Mouse (Mus musculus) layer of hippocampus, adult 18-20 months (tissue): Measurements from ENCODE around the gene Sez6l2. TPM values are rescaled to one million over a fixed set of nuclear protein-coding genes. Genes with fewer than 3 reads are reported as not detected.
A peak's percentile ranks its signal among the peaks of the same experiment; 100 is the strongest.
"Not testable (repeated sequence)": the region's sequence is repeated elsewhere in the genome, so short reads cannot be mapped to it uniquely, and the experiment has no call there.

Experiments
- DNase-seq, 2 experiments: peaks; one replicate each; pipeline ENCODE4 v3.0.0; 2022; ENCODE audit warnings: low spot score in 2 of 2
- long read RNA-seq: library from polyadenylated mRNA; stranded (forward); transcript quantifications from one replicate; pipeline ENCODE4 v2.0.0, GENCODE M21; 2021
- total RNA-seq, 2 experiments: library from RNA; stranded (reverse); gene quantifications; 2 replicates each; pipeline ENCODE4 v1.2.3; 2021

The Sez6l2 gene
- total RNA-seq, result 100 to 1,000 TPM; 475 to 503 TPM
- long read RNA-seq, transcript Sez6l2-202 (18 exons, 3,595 nt), result major isoform, 64 of 360 reads
- long read RNA-seq, transcript Sez6l2-203 (17 exons, 3,732 nt), result minor isoform, 58 of 360 reads
- long read RNA-seq, transcript Sez6l2-201 (18 exons, 2,852 nt), result minor isoform, 7 of 360 reads
- long read RNA-seq, partial matches to known transcripts, result 164 of 360 reads
- long read RNA-seq, other reads (novel, unspliced or antisense), result 67 of 360 reads

- peak; percentile 83 for DNase-seq
These were observed at the start of gene Sez6l2 for GRCm38 (mm10) chr7:126949793-126950646. TSS of gene Sez6l2 (plus strand) at chr7:126950563.

GRCm38 (mm10) chr7:126905590-126905989, 44.8 kb upstream of the Sez6l2 start:
- DNase-seq, result no peak

- DNase-seq, result no peak
These were observed 35.5 kb upstream of the Sez6l2 start for GRCm38 (mm10) chr7:126914844-126915243.

GRCm38 (mm10) chr7:126918356-126918755, 32.0 kb upstream of the Sez6l2 start:
- not testable (repeated sequence) for DNase-seq

- DNase-seq, result no peak
These were observed 30.4 kb upstream of the Sez6l2 start for GRCm38 (mm10) chr7:126919973-126920372.

GRCm38 (mm10) chr7:126921563-126921962, 28.8 kb upstream of the Sez6l2 start:
- DNase-seq, result no peak

GRCm38 (mm10) chr7:126922624-126923060, 27.7 kb upstream of the Sez6l2 start, which contains the start of gene Tmem219:
TSS of gene Tmem219 (minus strand) at chr7:126922917.
- no peak for DNase-seq

- DNase-seq, result no peak
These were observed 26.4 kb upstream of the Sez6l2 start for GRCm38 (mm10) chr7:126923999-126924398.

GRCm38 (mm10) chr7:126926299-126926698, 24.1 kb upstream of the Sez6l2 start:
- no peak for DNase-seq

GRCm38 (mm10) chr7:126928384-126929037, 21.9 kb upstream of the Sez6l2 start, which contains the start of gene Kctd13:
TSS of gene Kctd13 (plus strand) at chr7:126928879.
- peak; percentile 89 to 93 for DNase-seq

GRCm38 (mm10) chr7:126929046-126929445, 21.3 kb upstream of the Sez6l2 start:
- no peak for DNase-seq

- no peak for DNase-seq
These were observed 17.7 kb upstream of the Sez6l2 start for GRCm38 (mm10) chr7:126932652-126933051.

- no peak for DNase-seq
These were observed 9.2 kb upstream of the Sez6l2 start for GRCm38 (mm10) chr7:126941171-126941570.

- DNase-seq, result peak in 1 of 2 experiments; percentile 86
These were observed 8.6 kb upstream of the Sez6l2 start for GRCm38 (mm10) chr7:126941801-126942200.

- DNase-seq, result no peak
These were observed 3.8 kb upstream of the Sez6l2 start for GRCm38 (mm10) chr7:126946530-126946929.

GRCm38 (mm10) chr7:126948626-126949025, 1.7 kb upstream of the Sez6l2 start:
- DNase-seq, result no peak

- peak; percentile 66 for DNase-seq
These were observed 965 bp upstream of the Sez6l2 start, which contains the start of gene Asphd1 for GRCm38 (mm10) chr7:126949403-126949792. TSS of gene Asphd1 (minus strand) at chr7:126949582.

- DNase-seq, result no peak
These were observed 568 bp downstream of the Sez6l2 start for GRCm38 (mm10) chr7:126950647-126951615.

GRCm38 (mm10) chr7:126951741-126952140, 1.4 kb downstream of the Sez6l2 start:
- no peak for DNase-seq

- no peak for DNase-seq
These were observed 2.3 kb downstream of the Sez6l2 start for GRCm38 (mm10) chr7:126952646-126953045.
